Mouse (Mus musculus): Measurements from ENCODE around the gene Atp13a2. TPM values are rescaled to one million over a fixed set of nuclear protein-coding genes. Genes with fewer than 3 reads are reported as not detected.

Atp13a2 gene
- 203 and 226 TPM in 2 replicates for polyA plus RNA-seq (2012)

GRCm38 (mm10) chr4:140986711-140987395 is at the start of gene Atp13a2:
Gene Atp13a2 (plus strand): TSS chr4:140986873.

GRCm38 (mm10) chr4:140960781-140961466 is 25.7 kb upstream of the Atp13a2 start, which contains the start of gene Sdhb:
Gene Sdhb (plus strand): TSS chr4:140961203.

GRCm38 (mm10) chr4:141010118-141010517 is 23.4 kb downstream of the Atp13a2 start, which contains the start of gene Mfap2:
Gene Mfap2 (plus strand): TSS chr4:141010418.

Other genes starting within 250 kb of the Atp13a2 start
- gene Padi6, start 244.2 kb upstream of the Atp13a2 start, polyA plus RNA-seq (2012), result not detected in 2 replicates
- gene Padi4, start 212.6 kb upstream of the Atp13a2 start, polyA plus RNA-seq (2012), result 38.6 and 40.6 TPM in 2 replicates
- gene Padi3, start 176.2 kb upstream of the Atp13a2 start, polyA plus RNA-seq (2012), result 0.66 and 0.81 TPM in 2 replicates
- 0.24 and 0.49 TPM in 2 replicates for gene Padi1, start 141.1 kb upstream of the Atp13a2 start, polyA plus RNA-seq (2012)
- gene Padi2, start 80.5 kb upstream of the Atp13a2 start, polyA plus RNA-seq (2012), result 8.7 and 11.8 TPM in 2 replicates
- gene Sdhb, start 25.7 kb upstream of the Atp13a2 start, polyA plus RNA-seq (2012), result 120 and 134 TPM in 2 replicates
- 0.62 and 1.4 TPM in 2 replicates for gene Mfap2, start 23.5 kb downstream of the Atp13a2 start, polyA plus RNA-seq (2012)
- gene Crocc, start 73.7 kb downstream of the Atp13a2 start, polyA plus RNA-seq (2012), result 22.6 and 32.8 TPM in 2 replicates
- 97.0 and 104 TPM in 2 replicates for gene Necap2, start 91.5 kb downstream of the Atp13a2 start, polyA plus RNA-seq (2012)
- not detected in 2 replicates for gene Spata21, start 101.5 kb downstream of the Atp13a2 start, polyA plus RNA-seq (2012)
- gene Szrd1, start 152.9 kb downstream of the Atp13a2 start, polyA plus RNA-seq (2012), result 106 and 123 TPM in 2 replicates
- gene Fbxo42, start 161.0 kb downstream of the Atp13a2 start, polyA plus RNA-seq (2012), result 15.0 and 15.5 TPM in 2 replicates
- gene Rsg1, start 227.1 kb downstream of the Atp13a2 start, polyA plus RNA-seq (2012), result 2.6 and 3.3 TPM in 2 replicates